Mouse (Mus musculus) layer of hippocampus, adult 18-20 months (tissue): ENCODE measurements around the gene Gm3045. TPM values are rescaled to one million over a fixed set of nuclear protein-coding genes. Genes with fewer than 3 reads are reported as not detected.
A peak's percentile ranks its signal among the peaks of the same experiment; 100 is the strongest.

Source experiments
- DNase-seq, 2 experiments: peaks; one replicate each; pipeline ENCODE4 v3.0.0; 2022; ENCODE audit warnings: low spot score in 2 of 2
- long read RNA-seq: library from polyadenylated mRNA; stranded (forward); transcript quantifications from one replicate; pipeline ENCODE4 v2.0.0, GENCODE M21; 2021
- total RNA-seq, 2 experiments: library from RNA; stranded (reverse); gene quantifications; 2 replicates each; pipeline ENCODE4 v1.2.3; 2021

Gene Gm3045
- total RNA-seq = not detected
- long read RNA-seq = 0 reads

DNA sequence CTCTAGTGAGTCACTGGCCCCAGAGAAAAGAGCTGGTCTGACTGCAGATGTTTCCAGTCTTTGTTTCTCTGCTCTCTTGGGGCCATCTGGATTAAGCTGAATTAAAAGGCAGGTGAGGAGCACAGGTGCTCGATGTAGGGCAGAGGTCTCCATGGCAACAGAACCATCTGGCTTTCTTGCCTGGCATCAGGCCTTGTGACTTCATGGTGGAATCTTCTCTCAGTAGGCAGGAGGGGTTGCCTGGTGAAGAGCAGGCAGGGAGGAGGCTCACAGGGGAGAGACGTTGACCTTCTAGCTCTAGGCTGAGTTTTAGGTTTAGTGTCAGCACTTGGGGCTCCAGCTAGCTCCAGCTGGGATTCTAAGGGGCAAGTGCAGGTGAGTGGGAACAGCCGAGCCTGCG, at the start of gene Gm3045:
Gene Gm3045, plus strand, starts transcription at position 230 of the 400 bp plus-strand sequence.
- no peak for DNase-seq

- no peak for DNase-seq
Measured at GRCm38 (mm10) chr13:56380855-56381685, 45.3 kb upstream of the Gm3045 start.

DNA sequence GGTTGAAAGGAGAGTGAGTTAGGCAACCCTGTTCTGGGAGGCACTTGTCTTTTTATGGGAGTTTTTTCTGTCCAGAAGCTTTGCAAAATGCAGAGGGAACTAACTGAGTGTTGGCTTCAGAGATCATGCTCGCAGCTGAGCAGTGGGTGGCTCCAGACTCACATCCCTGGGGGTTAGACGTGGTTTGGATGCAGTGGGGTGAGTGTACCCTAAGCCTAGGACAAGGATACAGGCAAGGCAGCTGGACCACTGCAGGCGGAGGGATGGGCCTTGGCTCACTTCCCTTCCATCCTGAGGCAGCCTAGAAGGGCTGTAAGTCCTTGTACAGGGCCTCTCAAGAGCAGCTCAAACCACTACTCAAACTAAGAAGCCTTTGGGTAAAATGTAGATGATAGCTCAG, 43.0 kb upstream of the Gm3045 start:
- no peak for DNase-seq

DNA sequence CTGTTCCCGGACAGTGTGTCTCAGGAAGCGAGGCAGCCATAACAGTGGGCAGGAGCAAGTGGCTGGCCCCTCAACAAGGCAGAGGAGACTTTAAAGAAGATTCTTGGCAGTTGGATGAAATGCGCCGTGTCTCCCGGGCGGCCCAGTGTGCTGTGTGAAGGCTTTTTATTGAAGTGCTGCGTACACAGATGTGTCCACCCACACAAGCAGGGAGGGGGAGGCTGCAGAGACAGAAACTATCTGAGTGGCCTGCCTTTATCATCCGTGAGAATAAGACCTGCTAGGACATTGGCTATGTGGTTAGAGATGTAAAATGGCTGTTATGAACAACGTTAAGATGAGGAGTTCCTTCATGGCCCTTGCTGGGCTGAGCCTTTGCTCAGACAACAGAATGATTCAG, 40.0 kb upstream of the Gm3045 start:
- peak in 1 of 2 experiments; percentile 9 for DNase-seq

GRCm38 (mm10) chr13:56387374-56387773, 39.0 kb upstream of the Gm3045 start:
- no peak for DNase-seq

- no peak for DNase-seq
Measured at GRCm38 (mm10) chr13:56388042-56388441, 38.4 kb upstream of the Gm3045 start.

- DNase-seq = no peak
Measured at GRCm38 (mm10) chr13:56397572-56397971, 28.8 kb upstream of the Gm3045 start.

DNA sequence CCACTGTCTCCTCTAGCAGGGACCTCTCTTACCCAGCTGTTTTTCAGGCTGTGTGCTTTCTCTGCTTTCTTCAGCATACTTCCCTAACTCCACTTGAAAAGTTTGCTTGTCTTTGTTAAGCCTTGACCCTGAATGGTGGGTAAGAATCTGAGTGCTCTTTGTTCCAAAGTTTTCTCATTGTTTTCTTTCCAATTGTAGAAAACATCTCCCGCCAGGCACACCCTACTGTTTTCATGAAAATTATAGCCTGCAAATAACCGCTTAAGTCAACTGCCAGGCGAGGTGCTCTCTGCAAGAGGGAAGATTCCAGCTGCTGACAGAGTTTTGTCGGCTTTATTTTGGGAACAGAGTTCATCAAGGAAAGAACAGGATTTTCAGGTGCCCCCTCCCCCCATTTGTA, 25.2 kb upstream of the Gm3045 start:
- no peak for DNase-seq

GRCm38 (mm10) chr13:56403381-56404086, 22.9 kb upstream of the Gm3045 start:
- no peak for DNase-seq

DNA sequence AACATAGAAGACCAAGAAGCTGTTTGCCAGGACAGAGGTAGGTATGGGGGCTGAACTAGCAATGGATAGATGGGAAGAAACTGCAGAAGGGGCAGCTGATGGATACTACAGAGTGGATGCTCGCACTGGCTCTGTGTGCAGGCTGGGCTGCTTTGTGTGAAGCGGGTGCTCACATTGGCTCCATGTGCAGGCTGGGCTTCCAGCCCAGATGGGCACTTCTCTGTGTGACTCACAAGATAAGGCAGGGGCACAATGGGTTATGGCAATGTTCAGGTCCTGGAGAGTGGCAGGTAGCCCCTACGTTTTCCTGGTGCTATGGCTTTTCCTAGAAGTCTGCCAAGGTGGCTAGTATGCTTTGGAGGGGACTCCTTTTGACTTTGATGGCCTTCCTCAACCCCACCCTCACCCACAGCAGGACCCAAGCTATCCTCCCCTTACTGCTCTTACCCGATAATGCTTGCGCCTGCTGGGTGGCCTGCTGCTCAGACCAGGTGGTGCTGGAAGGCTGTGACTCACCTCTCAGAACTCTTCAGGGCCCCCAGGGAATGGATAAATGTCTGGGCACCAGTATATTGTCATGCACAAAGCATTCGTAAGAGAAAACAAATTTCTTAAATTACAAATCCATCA, 21.8 kb upstream of the Gm3045 start:
- DNase-seq = no peak

DNA sequence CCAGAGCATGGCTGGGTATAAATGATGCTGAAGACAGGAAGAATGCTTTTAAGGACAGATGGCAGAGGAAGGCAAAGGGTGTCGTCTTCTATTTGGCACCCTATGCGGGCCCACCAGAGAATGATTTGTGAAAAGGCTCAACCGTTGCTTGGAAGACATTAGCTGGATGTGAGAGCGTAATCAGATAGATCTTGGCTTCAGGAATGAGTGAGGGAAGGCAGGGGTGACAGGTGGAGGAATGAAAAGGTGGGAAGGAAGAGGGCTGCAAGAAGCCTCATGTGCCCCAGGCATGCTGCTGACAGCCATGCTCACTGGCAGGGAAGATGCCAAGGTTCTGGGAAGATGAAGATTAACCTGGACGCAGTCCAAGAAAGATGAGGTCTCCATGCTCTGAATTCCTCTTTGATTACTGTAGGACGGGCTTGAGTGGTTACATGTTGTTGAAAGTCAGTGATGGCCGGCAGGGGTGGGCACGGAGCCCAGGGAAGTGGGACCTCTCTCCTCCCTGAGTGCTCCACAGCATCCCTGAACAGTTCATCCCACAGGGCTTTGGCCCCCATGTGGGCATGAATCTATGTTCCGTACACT, 14.0 kb upstream of the Gm3045 start:
- DNase-seq = no peak

DNA sequence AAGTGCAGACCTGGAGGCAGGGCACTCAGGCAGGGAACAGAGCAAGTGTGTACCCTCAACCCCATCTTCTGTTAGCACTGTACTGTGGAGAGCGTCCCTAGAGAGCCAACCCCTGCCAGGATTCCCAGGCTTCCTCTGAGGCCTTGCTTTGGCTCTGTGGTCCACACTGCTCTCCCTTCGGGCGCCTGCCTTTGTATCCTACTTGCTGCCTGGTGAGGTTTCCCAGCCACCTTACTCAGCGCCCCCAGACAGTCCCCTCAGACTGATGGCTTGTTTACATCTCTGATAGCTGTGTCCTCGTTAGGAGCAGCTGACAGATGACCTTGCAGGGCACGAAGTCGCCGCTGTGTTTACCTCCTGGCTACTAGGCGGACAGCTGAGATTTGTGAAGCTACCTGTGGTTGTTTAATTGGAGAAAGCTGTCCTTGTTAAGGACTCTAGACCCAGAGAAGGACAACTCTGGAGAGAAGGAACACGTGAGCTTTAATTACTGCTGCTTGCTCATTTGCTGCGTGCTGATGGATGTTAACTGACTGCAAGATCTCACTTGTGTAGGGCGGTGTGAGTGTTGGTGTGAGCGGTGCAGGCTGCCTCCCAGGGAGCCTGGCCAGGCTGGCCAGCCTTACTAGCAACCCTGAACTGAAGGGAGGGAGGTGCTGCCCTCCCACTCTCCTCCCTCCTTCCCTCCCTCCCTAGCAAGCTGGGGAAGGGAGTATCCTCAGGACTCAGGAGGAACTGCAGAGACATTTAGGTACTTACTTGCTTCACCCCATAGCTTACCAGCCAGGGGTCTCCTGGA, 7.5 kb upstream of the Gm3045 start:
- no peak for DNase-seq

DNA sequence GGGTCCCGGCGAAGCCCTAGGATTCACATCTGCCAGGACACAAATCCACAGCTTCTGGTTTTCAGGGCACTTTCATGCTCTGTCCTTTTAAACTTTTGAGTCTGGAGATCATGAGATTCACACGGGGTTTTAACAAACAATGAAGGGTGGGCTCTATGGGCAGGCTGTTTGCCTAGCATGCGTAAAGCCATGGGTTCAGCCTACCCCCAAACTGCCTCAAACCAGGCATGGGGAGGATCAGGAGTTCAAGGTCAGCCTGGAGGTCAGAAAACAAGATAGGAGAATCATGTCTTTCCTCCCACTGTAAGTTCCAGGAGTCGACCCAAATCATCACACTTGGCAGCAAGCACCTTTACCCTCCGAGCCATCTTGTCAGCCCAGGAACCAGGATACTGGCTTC, 6.9 kb upstream of the Gm3045 start:
- no peak for DNase-seq

DNA sequence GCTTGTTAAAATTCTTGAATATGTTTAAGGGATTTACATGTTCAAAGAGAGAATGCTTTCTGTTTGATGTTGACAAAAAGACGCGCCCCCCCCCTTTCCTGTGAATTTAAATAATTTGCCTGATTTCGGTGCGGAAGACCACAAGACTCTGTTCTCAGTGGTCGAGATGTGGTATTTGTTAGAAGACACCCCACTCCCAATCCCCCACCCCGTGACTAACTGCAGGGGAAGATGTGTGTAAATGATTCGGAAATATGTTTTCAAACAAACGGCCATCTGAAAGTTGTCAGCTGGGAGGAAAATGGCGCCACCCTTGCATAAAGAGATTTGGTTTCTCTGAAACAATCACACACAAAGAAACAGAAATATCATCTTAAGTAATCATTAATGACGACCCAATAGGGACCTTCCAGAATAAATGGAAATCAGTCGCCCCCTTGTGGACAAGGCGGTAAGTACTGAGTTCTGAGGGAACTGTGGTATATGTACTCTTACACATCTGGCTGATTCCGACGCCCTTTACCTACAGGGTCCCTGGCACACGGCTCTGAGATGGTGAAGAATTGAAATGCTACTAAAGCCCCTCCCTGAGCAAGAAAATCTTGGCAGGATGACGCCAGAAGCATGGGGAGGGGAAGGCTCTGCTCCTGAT, 4.2 kb upstream of the Gm3045 start:
- DNase-seq = peak; percentile 54 to 80

GRCm38 (mm10) chr13:56425931-56426330, 463 bp upstream of the Gm3045 start:
- DNase-seq = no peak

DNA sequence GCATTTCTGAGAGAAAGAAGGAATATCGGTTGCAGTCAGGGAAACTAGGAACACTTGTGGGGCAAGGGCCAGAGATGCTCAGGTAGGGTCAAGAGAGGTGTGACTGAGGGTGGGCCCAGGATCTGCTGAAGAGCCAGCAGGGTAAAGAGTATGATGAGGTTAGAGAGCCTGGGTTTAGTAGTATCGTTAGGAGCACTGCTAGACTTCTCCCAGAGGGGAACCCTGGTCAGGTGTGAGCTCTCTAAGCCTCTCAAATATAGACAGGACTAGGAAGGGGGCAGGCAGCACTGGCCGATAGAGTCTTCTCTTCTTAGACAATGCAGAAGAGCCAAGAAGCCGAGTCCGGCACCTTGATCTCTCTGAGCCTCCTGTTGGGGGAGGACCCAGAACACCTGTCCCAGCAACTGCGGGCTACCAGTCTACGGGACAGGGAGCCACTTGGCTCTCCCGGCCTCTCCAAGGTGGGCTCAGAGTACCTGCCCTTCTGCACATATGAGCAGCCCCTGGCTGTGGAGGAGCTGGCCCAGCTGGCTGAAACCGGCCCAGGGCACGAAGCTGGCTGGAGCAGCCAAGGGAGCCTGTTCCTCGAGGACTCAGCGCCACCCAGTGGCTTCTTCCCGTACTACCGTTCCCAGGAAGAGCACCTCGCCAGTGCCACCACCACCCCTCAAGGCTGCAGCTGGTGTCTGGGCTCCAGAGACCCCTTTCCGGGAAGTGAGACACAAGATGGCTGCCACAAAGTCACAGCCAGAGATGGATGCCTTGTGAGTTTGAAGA, 2.5 kb downstream of the Gm3045 start:
- DNase-seq = peak in 1 of 2 experiments; percentile 76

GRCm38 (mm10) chr13:56432496-56432895, 6.1 kb downstream of the Gm3045 start:
- no peak for DNase-seq

- DNase-seq = peak in 1 of 2 experiments; percentile 66
Measured at GRCm38 (mm10) chr13:56433466-56433865, 7.1 kb downstream of the Gm3045 start.

DNA sequence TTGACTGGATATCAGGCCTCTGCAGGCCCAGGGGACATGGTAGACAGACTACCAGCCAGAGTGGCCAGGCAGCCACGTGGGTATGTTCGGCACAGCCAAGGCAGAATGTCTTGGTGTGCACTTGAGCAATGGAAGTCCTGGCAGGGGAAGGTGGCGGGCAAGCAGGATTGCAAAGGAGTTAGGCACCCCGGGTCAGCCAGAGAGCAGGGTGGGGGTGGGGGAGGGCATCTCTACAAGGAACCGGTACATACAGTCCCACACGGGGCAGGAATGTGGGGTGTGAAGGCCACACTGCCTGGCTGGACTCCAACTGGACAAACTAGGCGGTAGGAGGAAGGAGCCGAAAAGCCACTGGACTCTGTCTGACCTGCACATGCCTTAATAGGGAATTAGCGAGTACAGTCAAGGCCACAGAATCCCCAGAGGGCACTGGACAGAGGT, 7.9 kb downstream of the Gm3045 start:
- DNase-seq = no peak
